Mouse (Mus musculus) erythroblast, embryonic 14.5 days (primary cell): ENCODE measurements around the gene Ccn2.

ENCODE experiments used
- GATA1 ChIP-seq: IDR thresholded peaks from 2 replicates; pipeline ENCODE4 v1.6.1; 2012; ENCODE audit warnings: low read length, inconsistent platforms, mixed read lengths
- TAL1 ChIP-seq: IDR thresholded peaks from 3 replicates; pipeline ENCODE4 v1.6.1; 2012; ENCODE audit warnings: low read length, inconsistent platforms, mixed read lengths

DNA sequence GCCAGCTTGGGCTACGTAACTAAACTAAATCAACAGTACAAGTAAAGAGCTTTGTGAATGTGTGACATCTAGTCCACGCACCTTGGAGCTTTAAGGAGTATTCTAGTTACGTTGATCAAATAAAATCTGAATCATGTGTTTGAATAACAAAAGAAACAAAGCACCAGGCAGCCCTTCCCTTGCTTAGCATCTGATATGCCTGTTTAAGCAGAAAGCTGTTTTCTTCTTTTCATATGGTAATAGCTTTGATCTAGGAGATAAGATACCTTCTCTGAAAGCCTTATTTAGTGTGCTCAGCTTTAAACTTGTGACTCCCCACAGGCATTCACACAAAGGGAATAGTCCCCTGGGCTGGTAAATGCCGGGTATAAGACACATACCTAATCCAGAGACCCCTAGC lies 4.7 kb upstream of the Ccn2 start:
- TF ChIP-seq GATA1 (no peak), TAL1 (no peak)
